Mouse (Mus musculus) stomach, postnatal 0 days (tissue): ENCODE data around the gene Spag6l. TPM values are rescaled to one million over a fixed set of nuclear protein-coding genes. Genes with fewer than 3 reads are reported as not detected.

Experiments
- ATAC-seq: fragments of 200-750 bp; cut with Nextera tagmentation; 2 replicates; pipeline ENCODE4 v1.8.0; 2017; ENCODE audit not compliant: low FRiP score, low TSS enrichment
- DNase-seq: peaks from one replicate; pipeline ENCODE4 v3.0.0-alpha.2; 2016; ENCODE audit warnings: low spot score
- H3K27ac ChIP-seq: fragments of 300-500 bp; sonication (generic); replicated peaks from 2 replicates; pipeline ENCODE4 v1.5.1; 2014; ENCODE audit warnings: mild to moderate bottlenecking, control low read depth
- H3K27me3 ChIP-seq: fragments of 300-500 bp; sonication (generic); 2 replicates; pipeline ENCODE4 v1.6.1; 2014; ENCODE audit warnings: low read length; ENCODE audit not compliant: control insufficient read depth, insufficient read depth
- H3K36me3 ChIP-seq: fragments of 300-500 bp; sonication (generic); 2 replicates; pipeline ENCODE4 v1.6.1; 2014; ENCODE audit warnings: low read length, mixed read lengths; ENCODE audit not compliant: control insufficient read depth, insufficient read depth
- H3K4me1 ChIP-seq: fragments of 300-500 bp; sonication (generic); replicated peaks from 2 replicates; pipeline ENCODE4 v1.6.1; 2014; ENCODE audit warnings: antibody characterized with exemption; ENCODE audit not compliant: control insufficient read depth, insufficient read depth
- H3K4me2 ChIP-seq: fragments of 300-500 bp; sonication (generic); replicated peaks from 2 replicates; pipeline ENCODE4 v1.6.1; 2014; ENCODE audit warnings: low read depth, mild to moderate bottlenecking, control low read depth, moderate library complexity
- H3K4me3 ChIP-seq: fragments of 300-500 bp; sonication (generic); 2 replicates; pipeline ENCODE4 v1.5.1; 2014; ENCODE audit warnings: low read depth, low read length, control low read depth
- H3K9ac ChIP-seq: fragments of 300-500 bp; sonication (generic); 2 replicates; pipeline ENCODE4 v1.6.1; 2014; ENCODE audit warnings: mild to moderate bottlenecking, low read length, control low read depth, mixed read lengths
- H3K9me3 ChIP-seq: fragments of 300-500 bp; sonication (generic); 2 replicates; pipeline ENCODE4 v1.6.1; 2016; ENCODE audit warnings: low read length; ENCODE audit not compliant: control insufficient read depth
- CTCF ChIP-seq: IDR thresholded peaks from 2 replicates; pipeline ENCODE4 v1.5.1; 2016; ENCODE audit warnings: antibody characterized with exemption, low read depth, mild to moderate bottlenecking, moderate library complexity
- EP300 ChIP-seq: optimal IDR thresholded peaks from 2 replicates; pipeline ENCODE3; 2016; ENCODE audit warnings: antibody characterized with exemption
- WGBS: fragments of 180-500 bp; shearing (Covaris S2); extraction: QIAGEN DNeasy Blood & Tissue Kit; methylation state at CpG from one replicate; pipeline ENCODE4 v1.1.7; 2014; 5-methylcytosine and 5-hydroxymethylcytosine counted together
- polyA plus RNA-seq: library from polyadenylated mRNA; unstranded; fragments of >200 nt; fragmentation: Nextera tagmentation; extraction: Ambion mirVana; gene quantifications from 2 replicates; pipeline ENCODE4 v1.2.1, GENCODE M21; 2015

Spag6l gene
- 0.17 and 0.45 TPM in 2 replicates for polyA plus RNA-seq

DNA sequence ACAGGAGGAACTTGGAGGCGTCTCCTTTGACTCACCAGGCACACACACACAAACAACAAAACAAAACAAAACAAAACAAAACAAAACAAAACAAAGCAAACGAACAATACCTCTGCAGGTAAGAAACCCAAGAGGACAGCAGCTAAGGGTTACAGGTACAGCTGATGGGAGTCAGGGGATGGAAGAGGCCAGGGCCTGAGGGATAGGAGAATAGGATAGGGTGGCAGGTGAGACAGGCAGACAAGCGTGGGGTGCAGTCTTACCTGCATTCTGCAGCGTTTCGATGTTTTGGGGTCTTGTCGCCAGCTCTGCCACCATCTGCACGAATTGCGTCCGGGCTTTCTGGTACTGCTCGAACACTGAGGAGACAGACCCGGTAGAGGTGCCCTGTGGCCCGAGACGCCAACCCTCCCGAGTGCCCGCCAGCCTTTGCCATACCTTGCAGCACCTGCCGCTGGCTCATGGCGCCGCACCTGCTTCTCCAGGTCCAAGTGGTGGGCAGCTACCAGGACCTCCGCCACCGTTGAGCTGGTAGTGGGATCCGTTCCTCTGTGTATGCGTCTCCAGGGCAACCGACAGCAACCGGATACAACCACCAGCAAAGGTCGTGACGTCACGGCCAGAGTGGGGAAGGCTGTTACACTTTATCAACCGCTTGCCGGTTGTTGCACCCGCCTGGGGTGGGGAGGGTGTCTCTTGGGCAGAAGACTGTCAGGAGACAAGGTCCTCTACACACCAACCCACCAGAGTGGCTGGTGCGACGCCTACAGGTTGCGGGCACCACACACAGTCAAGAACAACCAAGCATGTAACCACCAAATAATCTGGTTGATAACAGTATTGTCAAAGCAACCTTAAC lies at the start of gene Spag6l:
TSS of gene Spag6l (minus strand) at position 700 of the 859 bp plus-strand sequence.
- TF ChIP-seq EP300 (no peak), CTCF (peak; percentile 59)
- 7% methylated on average over 33 of the region's 33 CpGs for WGBS
- Histone ChIP-seq H3K27ac (no peak within 1 kb of the TSS), H3K4me1 (no peaks in the 10 kb centered on the region), H3K27me3 (no peaks in the 10 kb centered on the region), H3K36me3 (no peaks in the 10 kb centered on the region), H3K9me3 (no peaks in the 10 kb centered on the region), H3K4me2 (peak within 1 kb of the TSS; percentile 79), H3K9ac (peak within 1 kb of the TSS; percentile 8; the same call in 1 of the 2 replicates), H3K4me3 (peak within 1 kb of the TSS; percentile 33)
- DNase-seq (peak; percentile 66), ATAC-seq (peak; percentile 88)

DNA sequence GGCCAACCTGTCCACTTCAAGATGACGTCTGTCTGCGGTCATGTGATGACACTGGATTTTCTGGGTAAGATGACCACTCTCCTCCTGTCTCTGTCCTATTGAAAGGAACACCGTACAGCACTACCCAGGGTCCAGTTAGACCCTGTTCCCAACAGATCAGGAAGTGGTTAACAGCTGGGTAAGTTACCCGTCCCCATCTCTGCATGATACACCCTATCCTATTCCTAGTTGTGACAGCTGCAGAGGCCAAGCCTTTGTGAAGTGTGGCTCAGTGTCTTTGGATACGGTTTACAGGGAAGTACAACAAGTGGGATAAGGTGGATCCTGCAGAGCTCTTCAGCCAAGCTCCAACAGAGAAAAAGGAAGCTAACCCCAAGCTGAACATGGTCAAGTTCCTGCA lies 49.8 kb upstream of the Spag6l start:
- ATAC-seq = no peak

DNA sequence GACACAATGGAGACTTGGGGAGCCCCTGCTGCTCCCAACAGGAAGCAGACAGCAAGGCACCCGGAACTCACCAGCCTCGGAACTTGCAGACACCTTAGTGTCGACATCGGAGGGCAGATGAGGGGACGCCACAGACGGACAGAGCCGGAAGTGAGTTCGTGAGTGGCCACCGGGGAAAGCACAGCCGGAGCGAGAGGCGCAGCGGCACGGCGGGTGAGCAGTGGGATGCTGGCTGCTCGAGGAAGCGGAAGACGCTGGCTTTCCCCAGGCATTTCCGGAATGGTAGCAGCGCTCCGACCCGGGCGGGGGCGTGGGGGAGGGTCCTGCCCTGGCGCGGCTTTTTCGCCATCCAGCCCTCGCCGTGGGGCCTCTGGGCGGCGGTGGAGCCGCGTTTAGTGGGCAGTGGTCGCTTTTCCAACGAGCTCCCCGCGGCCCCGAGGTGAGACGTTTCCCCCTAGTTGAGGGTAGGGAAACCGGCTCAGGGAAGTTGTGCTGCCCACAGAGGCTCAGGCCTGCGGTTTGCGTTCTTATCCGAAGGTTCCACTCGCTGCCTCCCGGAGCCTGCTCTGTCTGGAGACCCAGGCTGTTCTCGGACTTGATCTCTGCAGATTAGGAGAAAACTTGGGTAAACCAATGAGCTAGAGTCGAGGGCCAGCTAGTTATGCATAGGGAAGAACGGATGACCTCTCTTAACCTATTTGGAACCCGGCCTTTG lies 41.5 kb upstream of the Spag6l start, which contains the start of the genes Top3b and Vpreb1:
TSS of gene Top3b (plus strand) at position 120 of the 715 bp plus-strand sequence.
TSS of gene Vpreb1 (minus strand) at position 227 of the 715 bp plus-strand sequence.
- H3K4me3 ChIP-seq = peak within 1 kb of the TSS; percentile 76
- no peaks in the 10 kb centered on the region for H3K9me3 ChIP-seq
- ATAC-seq = peak; percentile 98
- peak; percentile 54 for TF ChIP-seq CTCF
- peak; percentile 3 for TF ChIP-seq EP300
- peak within 1 kb of the TSS; percentile 98 for H3K27ac ChIP-seq
- DNase-seq = peak; percentile 95
- H3K27me3 ChIP-seq = no peaks in the 10 kb centered on the region
- 0 out of 2 replicates have a peak, but pooled peaks cover 3% of the 10 kb centered on the region for H3K4me1 ChIP-seq
- under 1% methylated on average over 47 of the region's 49 CpGs for WGBS
- H3K4me2 ChIP-seq = peak within 1 kb of the TSS; percentile 68
- H3K36me3 ChIP-seq = 0 out of 2 replicates have a peak, but pooled peaks cover 2% of the 10 kb centered on the region
- peak within 1 kb of the TSS; percentile 93 for H3K9ac ChIP-seq

More for the DNA sequence above, 49.8 kb upstream of the Spag6l start:
- no peak for DNase-seq
- Histone ChIP-seq H3K27me3 (no peaks in the 10 kb centered on the region), H3K4me1 (no peaks in the 10 kb centered on the region), H3K27ac (no peak overlapping the region), H3K36me3 (peaks cover 46% of the 10 kb centered on the region), H3K4me3 (no peak overlapping the region), H3K9me3 (0 out of 2 replicates have a peak, but pooled peaks cover 4% of the 10 kb centered on the region), H3K4me2 (no peak overlapping the region), H3K9ac (no peak overlapping the region)
- WGBS = 88% methylated on average over 5 of the region's 5 CpGs
- no peak for TF ChIP-seq EP300
- TF ChIP-seq CTCF = no peak

DNA sequence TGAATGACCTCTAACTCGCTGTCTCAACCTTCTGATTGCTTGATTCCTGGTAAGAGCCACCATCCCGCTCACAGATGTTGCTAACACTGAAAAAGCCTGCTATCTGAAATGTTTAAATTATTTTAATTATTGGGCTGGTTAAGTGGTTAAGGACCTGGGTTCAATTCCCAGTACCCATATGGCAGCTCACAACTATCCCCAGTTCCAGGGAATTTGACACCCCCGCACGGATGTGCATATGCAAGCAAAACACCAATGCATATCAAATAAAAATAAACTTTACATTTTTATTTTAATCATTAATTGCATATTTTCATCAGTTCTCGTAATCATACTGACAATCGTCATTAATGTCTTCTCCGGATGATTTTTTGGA lies 41.0 kb upstream of the Spag6l start:
- TF ChIP-seq CTCF (no peak), EP300 (peak; percentile 20)
- no peaks in the 10 kb centered on the region for H3K9me3 ChIP-seq
- peak overlapping the region; percentile 93; the same call in 1 of the 2 replicates for H3K9ac ChIP-seq
- H3K4me1 ChIP-seq = 0 out of 2 replicates have a peak, but pooled peaks cover 3% of the 10 kb centered on the region
- H3K36me3 ChIP-seq = 0 out of 2 replicates have a peak, but pooled peaks cover 2% of the 10 kb centered on the region
- ATAC-seq = peak; percentile 45; the same call in 1 of the 2 replicates
- H3K4me2 ChIP-seq = peak overlapping the region; percentile 68
- no peaks in the 10 kb centered on the region for H3K27me3 ChIP-seq
- H3K27ac ChIP-seq = no peak overlapping the region; the same call in 1 of the 2 replicates
- WGBS = 34% methylated on average over 7 of the region's 7 CpGs
- peak overlapping the region; percentile 76 for H3K4me3 ChIP-seq
- no peak for DNase-seq

DNA sequence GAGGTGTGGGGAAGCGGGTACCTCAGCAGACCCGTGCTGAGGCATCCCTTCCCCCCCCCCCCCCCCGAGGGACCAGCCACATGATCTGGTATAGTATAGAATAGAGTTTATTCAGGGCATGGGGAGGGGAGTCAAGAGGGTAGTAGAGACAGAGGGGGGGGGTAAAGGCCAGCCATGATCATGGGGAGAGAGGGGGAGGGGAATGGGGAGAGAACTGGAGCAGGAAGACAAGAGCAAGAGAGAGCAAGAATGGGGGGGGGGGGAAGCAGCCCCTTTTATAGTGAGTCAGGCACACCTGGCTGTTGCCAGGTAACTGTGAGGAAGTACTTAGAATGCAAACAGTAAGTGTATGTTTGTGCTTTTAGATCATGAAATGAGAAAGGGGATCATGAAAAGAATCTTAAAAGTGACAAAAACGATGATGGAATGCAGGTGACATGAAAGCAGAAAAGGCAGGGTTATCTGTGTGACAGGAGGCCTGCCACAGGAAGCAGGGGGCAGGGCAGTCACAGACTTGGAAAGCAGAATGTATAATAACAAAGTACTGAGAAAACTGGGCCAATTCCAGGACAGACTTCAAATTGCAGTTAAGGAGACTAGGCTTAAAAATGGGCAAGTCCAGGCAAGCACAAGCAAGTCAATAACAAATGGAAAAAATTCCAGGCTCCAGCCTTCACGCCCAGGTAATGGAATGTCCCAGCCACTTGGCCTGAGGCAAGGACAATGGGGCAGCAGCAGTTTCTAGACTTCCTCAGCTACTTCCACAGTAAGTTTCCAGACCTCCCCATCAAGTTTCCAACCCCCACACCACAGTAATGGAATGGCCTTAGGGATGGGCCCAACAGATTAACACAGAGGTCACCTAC lies 36.7 kb upstream of the Spag6l start:
- H3K9me3 ChIP-seq = no peaks in the 10 kb centered on the region
- no peaks in the 10 kb centered on the region for H3K36me3 ChIP-seq
- no peak overlapping the region for H3K4me3 ChIP-seq
- no peak overlapping the region for H3K4me2 ChIP-seq
- DNase-seq = peak; percentile 33
- H3K27ac ChIP-seq = 0 out of 2 replicates have a peak overlapping the region, but pooled peaks have one; percentile 8
- 0 out of 2 replicates have a peak, but pooled peaks have one; percentile 26 for ATAC-seq
- no peaks in the 10 kb centered on the region for H3K4me1 ChIP-seq
- H3K27me3 ChIP-seq = no peaks in the 10 kb centered on the region
- 35% methylated on average over 4 of the region's 5 CpGs for WGBS
- no peak overlapping the region for H3K9ac ChIP-seq
- TF ChIP-seq EP300 = peak; percentile 82
- TF ChIP-seq CTCF = no peak
